ENCODE assay signal across 11 mouse cellular contexts in genomic region chr19:3922661-3923371, GRCm38 (mm10). TPM values are rescaled to one million over a fixed set of nuclear protein-coding genes. Genes with fewer than 3 reads are reported as not detected.
DNase-seq lines count a peak whose midpoint lies in the region; ATAC-seq lines count a peak whose summit lies in the region.
"Had no signal": no experiment of that assay in that cellular context is flagged by ENCODE, and none has a peak within 500 bp of the region (broad histone marks: within the 10 kb centered on the region; RNA-seq: fewer than 3 reads in every experiment).

No protein-coding gene starts in this region.

- H3K4me3 ChIP-seq in kidney, embryonic 16.5 days (ENCODE audit: low read length): no peak overlapping the region
- H3K4me3 ChIP-seq in liver, embryonic 16.5 days (ENCODE audit: low read depth, low read length): no peak overlapping the region
- H3K4me3 ChIP-seq in hindbrain, embryonic 11.5 days (ENCODE audit: low read depth, low read length): no peak overlapping the region
- H3K4me3 ChIP-seq: hindbrain, embryonic 12.5 days; midbrain, embryonic 15.5 days had no signal

- DNase-seq in kidney, adult 18-20 months: no peak
- peak; percentile 83 for DNase-seq in A20 (ENCODE audit: low read depth, low spot score)
- DNase-seq in R1 (ENCODE audit: low read depth, low spot score): peak; percentile 38
- DNase-seq in hindbrain, embryonic 11.5 days (ENCODE audit: low spot score): no peak
- DNase-seq: adrenal gland, postnatal 36 days had no signal

- H3K27me3 ChIP-seq in kidney, embryonic 16.5 days (ENCODE audit: insufficient read depth, low read length): no peaks in the 10 kb centered on the region
- no peaks in the 10 kb centered on the region for H3K27me3 ChIP-seq in liver, embryonic 16.5 days (ENCODE audit: control insufficient read depth, insufficient read depth, low read depth, low read length)
- no peaks in the 10 kb centered on the region for H3K27me3 ChIP-seq in hindbrain, embryonic 11.5 days (ENCODE audit: control insufficient read depth, insufficient read depth, low read length)
- H3K27me3 ChIP-seq: hindbrain, embryonic 12.5 days; midbrain, embryonic 15.5 days had no signal

- H3K4me2 ChIP-seq in kidney, embryonic 16.5 days (replicated peaks; ENCODE audit: low read depth, low read length): no peak overlapping the region
- H3K4me2 ChIP-seq in liver, embryonic 16.5 days (ENCODE audit: low read depth, low read length): no peak overlapping the region
- no peak overlapping the region for H3K4me2 ChIP-seq in hindbrain, embryonic 11.5 days (replicated peaks; ENCODE audit: low read depth, low read length)
- H3K4me2 ChIP-seq: hindbrain, embryonic 12.5 days; midbrain, embryonic 15.5 days had no signal

- 0 out of 2 replicates have a peak overlapping the region, but pooled peaks have one; percentile 12 for H3K9ac ChIP-seq in kidney, embryonic 16.5 days (replicated peaks; ENCODE audit: low read length)
- H3K9ac ChIP-seq in liver, embryonic 16.5 days (ENCODE audit: low read depth, low read length): no peak overlapping the region
- no peak overlapping the region for H3K9ac ChIP-seq in hindbrain, embryonic 11.5 days (ENCODE audit: low read depth, low read length)
- H3K9ac ChIP-seq: hindbrain, embryonic 12.5 days; midbrain, embryonic 15.5 days had no signal

- 54% methylated on average over 10 of the region's 10 CpGs for WGBS in kidney, embryonic 16.5 days
- WGBS in liver, embryonic 16.5 days (ENCODE audit: insufficient replicate concordance): 41% methylated on average over 10 of the region's 10 CpGs
- WGBS in hindbrain, embryonic 11.5 days: 60% methylated on average over 10 of the region's 10 CpGs

- H3K4me1 ChIP-seq in kidney, embryonic 16.5 days (ENCODE audit: insufficient read depth, low read length): peaks cover 12% of the 10 kb centered on the region
- H3K4me1 ChIP-seq in liver, embryonic 16.5 days (ENCODE audit: control insufficient read depth, low read depth, low read length): peaks cover 12% of the 10 kb centered on the region
- H3K4me1 ChIP-seq in hindbrain, embryonic 11.5 days (replicated peaks; ENCODE audit: control insufficient read depth, insufficient read depth, low read length): 0 out of 2 replicates have a peak, but pooled peaks cover 3% of the 10 kb centered on the region
- H3K4me1 ChIP-seq: midbrain, embryonic 15.5 days had no signal

- H3K36me3 ChIP-seq in kidney, embryonic 16.5 days (ENCODE audit: insufficient read depth, low read length): no peaks in the 10 kb centered on the region
- no peaks in the 10 kb centered on the region for H3K36me3 ChIP-seq in liver, embryonic 16.5 days (ENCODE audit: control insufficient read depth, insufficient read depth)
- H3K36me3 ChIP-seq in hindbrain, embryonic 11.5 days (ENCODE audit: control insufficient read depth, insufficient read depth, low read length): no peaks in the 10 kb centered on the region
- H3K36me3 ChIP-seq: hindbrain, embryonic 12.5 days; midbrain, embryonic 15.5 days had no signal

- H3K27ac ChIP-seq in kidney, embryonic 16.5 days (ENCODE audit: low read length): peak overlapping the region; percentile 65
- peak overlapping the region; percentile 12 for H3K27ac ChIP-seq in liver, embryonic 16.5 days (ENCODE audit: low read length)
- H3K27ac ChIP-seq in hindbrain, embryonic 11.5 days (ENCODE audit: low read depth, low read length): no peak overlapping the region
- H3K27ac ChIP-seq: hindbrain, embryonic 12.5 days; midbrain, embryonic 15.5 days had no signal

- ATAC-seq in kidney, embryonic 16.5 days (ENCODE audit: low FRiP score, low TSS enrichment): no peak
- no peak for ATAC-seq in liver, embryonic 16.5 days (ENCODE audit: low read depth)
- no peak for ATAC-seq in erythroblast, adult 5-6 weeks (replicated peaks; ENCODE audit: low FRiP score, poor library complexity, severe bottlenecking)
- no peak for ATAC-seq in hindbrain, embryonic 11.5 days (ENCODE audit: low FRiP score)
- ATAC-seq: midbrain, embryonic 15.5 days had no signal

- no peaks in the 10 kb centered on the region for H3K9me3 ChIP-seq in kidney, embryonic 16.5 days (ENCODE audit: low read length)
- no peaks in the 10 kb centered on the region for H3K9me3 ChIP-seq in liver, embryonic 16.5 days (replicated peaks; ENCODE audit: control insufficient read depth, low read length)
- no peaks in the 10 kb centered on the region for H3K9me3 ChIP-seq in hindbrain, embryonic 11.5 days (ENCODE audit: control insufficient read depth, low read length)
- H3K9me3 ChIP-seq: hindbrain, embryonic 12.5 days; midbrain, embryonic 15.5 days had no signal

RNA-seq across cellular contexts. Expression of gene Aldh3b1, which starts 6.8 kb away (rescaled TPM):
- polyA plus RNA-seq in kidney, embryonic 16.5 days (2015; fragmentation: Nextera tagmentation; extraction: Ambion mirVana): 3.9 and 5.1 TPM in 2 replicates
- 8.7 and 10.0 TPM in 2 replicates for polyA plus RNA-seq in liver, embryonic 16.5 days (2015; fragmentation: Nextera tagmentation; extraction: Ambion mirVana)
- total RNA-seq in erythroblast, adult 5-6 weeks (2015; ENCODE audit: low replicate concordance): 4.4 and 10.6 TPM in 2 replicates
- total RNA-seq in erythroblast, adult 5-6 weeks (2017; ENCODE audit: low replicate concordance): 10.9 and 18.4 TPM in 2 replicates
- polyA plus RNA-seq in hindbrain, embryonic 11.5 days (2014; fragmentation: Nextera tagmentation; extraction: Ambion mirVana): 0.59 and 1.4 TPM in 2 replicates

RNA-seq across cellular contexts. Expression of gene Ndufs8, which starts 10.2 kb away (rescaled TPM):
- 365 and 401 TPM in 2 replicates for polyA plus RNA-seq in kidney, embryonic 16.5 days (2015; fragmentation: Nextera tagmentation; extraction: Ambion mirVana)
- 150 and 159 TPM in 2 replicates for polyA plus RNA-seq in liver, embryonic 16.5 days (2015; fragmentation: Nextera tagmentation; extraction: Ambion mirVana)
- total RNA-seq in erythroblast, adult 5-6 weeks (2015; ENCODE audit: low replicate concordance): 55.8 and 64.4 TPM in 2 replicates
- 11.0 and 14.0 TPM in 2 replicates for total RNA-seq in erythroblast, adult 5-6 weeks (2017; ENCODE audit: low replicate concordance)
- polyA plus RNA-seq in hindbrain, embryonic 11.5 days (2014; fragmentation: Nextera tagmentation; extraction: Ambion mirVana): 240 and 258 TPM in 2 replicates

RNA-seq across cellular contexts. Expression of gene Unc93b1, which starts 12.2 kb away (rescaled TPM):
- polyA plus RNA-seq in kidney, embryonic 16.5 days (2015; fragmentation: Nextera tagmentation; extraction: Ambion mirVana): 19.4 and 23.1 TPM in 2 replicates
- 33.9 and 35.8 TPM in 2 replicates for polyA plus RNA-seq in liver, embryonic 16.5 days (2015; fragmentation: Nextera tagmentation; extraction: Ambion mirVana)
- 25.1 and 47.1 TPM in 2 replicates for total RNA-seq in erythroblast, adult 5-6 weeks (2015; ENCODE audit: low replicate concordance)
- total RNA-seq in erythroblast, adult 5-6 weeks (2017; ENCODE audit: low replicate concordance): 34.2 and 50.3 TPM in 2 replicates
- 5.1 and 6.4 TPM in 2 replicates for polyA plus RNA-seq in hindbrain, embryonic 11.5 days (2014; fragmentation: Nextera tagmentation; extraction: Ambion mirVana)

RNA-seq across cellular contexts. Expression of gene Tcirg1, which starts 15.9 kb away (rescaled TPM):
- polyA plus RNA-seq in kidney, embryonic 16.5 days (2015; fragmentation: Nextera tagmentation; extraction: Ambion mirVana): 56.1 and 62.7 TPM in 2 replicates
- polyA plus RNA-seq in liver, embryonic 16.5 days (2015; fragmentation: Nextera tagmentation; extraction: Ambion mirVana): 28.7 and 33.8 TPM in 2 replicates
- 41.2 and 46.3 TPM in 2 replicates for total RNA-seq in erythroblast, adult 5-6 weeks (2015; ENCODE audit: low replicate concordance)
- 22.2 and 37.2 TPM in 2 replicates for total RNA-seq in erythroblast, adult 5-6 weeks (2017; ENCODE audit: low replicate concordance)
- polyA plus RNA-seq in hindbrain, embryonic 11.5 days (2014; fragmentation: Nextera tagmentation; extraction: Ambion mirVana): 10.7 and 11.6 TPM in 2 replicates

RNA-seq across cellular contexts. Expression of gene Aldh3b3, which starts 35.6 kb away (rescaled TPM):
- polyA plus RNA-seq in kidney, embryonic 16.5 days (2015; fragmentation: Nextera tagmentation; extraction: Ambion mirVana): not detected in 2 replicates
- 0.07 and 0.12 TPM in 2 replicates for polyA plus RNA-seq in liver, embryonic 16.5 days (2015; fragmentation: Nextera tagmentation; extraction: Ambion mirVana)
- 1.7 TPM in 1 of 2 replicates, not detected in the other for total RNA-seq in erythroblast, adult 5-6 weeks (2015; ENCODE audit: low replicate concordance)
- 4.9 TPM in 1 of 2 replicates, not detected in the other for total RNA-seq in erythroblast, adult 5-6 weeks (2017; ENCODE audit: low replicate concordance)
- polyA plus RNA-seq in hindbrain, embryonic 11.5 days (2014; fragmentation: Nextera tagmentation; extraction: Ambion mirVana): not detected in 2 replicates
- polyA plus RNA-seq: cortical plate, adult 2 months; hindbrain, embryonic 12.5 days; midbrain, embryonic 15.5 days had no signal

Comparison
In these comparisons a context has a peak if more than half of its experiments do, and no peak if none do; other contexts are left out.
1. DNase-seq: peak in A20 (single experiment) and R1 (single experiment); none in kidney, adult 18-20 months (single experiment) and hindbrain, embryonic 11.5 days (single experiment).